Mouse (Mus musculus) midbrain, postnatal 0 days (tissue): ENCODE measurements at regions not wholly inside any gene's neighbourhood (a gene's known extent, or its start where the extent isn't known, plus 50 kb on each side); places are given as distances from the start of the nearest gene placed in this dataset.
A peak's percentile ranks its signal among the peaks of the same experiment; 100 is the strongest.

Experiments
- ATAC-seq: fragments of 200-750 bp; cut with Nextera tagmentation; 2 replicates; pipeline ENCODE4 v1.8.0; 2017; ENCODE audit warnings: moderate number of reproducible peaks, mild to moderate bottlenecking, moderate TSS enrichment, moderate library complexity; ENCODE audit not compliant: low FRiP score
- DNase-seq: peaks from one replicate; pipeline ENCODE4 v3.0.0-alpha.2; 2015; ENCODE audit warnings: low spot score
- H3K27ac ChIP-seq: fragments of 300-500 bp; sonication (generic); 2 replicates; pipeline ENCODE4 v1.5.1; 2014; ENCODE audit warnings: low read depth, mild to moderate bottlenecking, low read length, mixed read lengths
- H3K27me3 ChIP-seq: fragments of 300-500 bp; sonication (generic); 2 replicates; pipeline ENCODE4 v1.6.1; 2014; ENCODE audit warnings: low read length, control low read depth, mixed read lengths; ENCODE audit not compliant: insufficient read depth
- H3K36me3 ChIP-seq: fragments of 300-500 bp; sonication (generic); 2 replicates; pipeline ENCODE4 v1.6.1; 2014; ENCODE audit warnings: low read length, control low read depth, mixed read lengths; ENCODE audit not compliant: insufficient read depth
- H3K4me1 ChIP-seq: fragments of 300-500 bp; sonication (generic); 2 replicates; pipeline ENCODE4 v1.6.1; 2014; ENCODE audit warnings: mild to moderate bottlenecking, control low read depth, antibody characterized with exemption, low read length, mixed read lengths; ENCODE audit not compliant: insufficient read depth
- H3K4me2 ChIP-seq: fragments of 300-500 bp; sonication (generic); 2 replicates; pipeline ENCODE4 v1.6.1; 2014; ENCODE audit warnings: low read depth, mild to moderate bottlenecking, low read length, mixed read lengths; ENCODE audit not compliant: poor library complexity, severe bottlenecking
- H3K4me3 ChIP-seq: fragments of 300-500 bp; sonication (generic); 2 replicates; pipeline ENCODE4 v1.5.1; 2014; ENCODE audit warnings: low read depth, mild to moderate bottlenecking, low read length, moderate library complexity
- H3K9ac ChIP-seq: fragments of 300-500 bp; sonication (generic); replicated peaks from 2 replicates; pipeline ENCODE4 v1.6.1; 2014; ENCODE audit warnings: mild to moderate bottlenecking, low read length, moderate library complexity, mixed read lengths; ENCODE audit not compliant: poor library complexity, severe bottlenecking
- H3K9me3 ChIP-seq: fragments of 300-500 bp; sonication (generic); 2 replicates; pipeline ENCODE4 v1.6.1; 2016; ENCODE audit warnings: low read length, control low read depth
- CTCF ChIP-seq: IDR thresholded peaks from 2 replicates; pipeline ENCODE4 v1.5.1; 2016; ENCODE audit warnings: antibody characterized with exemption, mild to moderate bottlenecking
- WGBS: fragments of 180-500 bp; shearing (Covaris S2); extraction: QIAGEN DNeasy Blood & Tissue Kit; methylation state at CpG from one replicate; pipeline ENCODE4 v1.1.7; 2014; 5-methylcytosine and 5-hydroxymethylcytosine counted together

DNA sequence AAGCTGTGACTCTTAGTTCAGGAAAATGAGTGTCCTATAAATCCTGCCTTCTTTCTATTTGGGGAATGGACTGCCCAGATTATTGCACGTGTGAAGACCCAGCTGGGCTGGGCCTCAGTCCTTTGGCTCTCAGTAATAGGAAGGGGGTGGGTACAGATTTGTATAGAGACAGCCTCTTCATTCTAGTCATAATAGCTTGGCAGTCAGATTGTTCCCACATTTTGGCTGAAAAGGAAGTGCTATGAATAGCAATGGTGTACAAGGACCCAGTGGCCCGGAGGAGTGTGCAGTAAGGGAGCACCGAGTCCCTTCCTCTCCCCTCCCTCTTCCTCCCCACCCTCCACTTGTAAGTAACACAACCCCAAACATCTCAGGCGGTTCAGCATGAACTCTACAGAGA, 113.5 kb upstream of the Arhgap5 start:
- TF ChIP-seq CTCF, result no peak
- 53% methylated on average over 4 of the region's 4 CpGs for WGBS
- DNase-seq, result no peak

DNA sequence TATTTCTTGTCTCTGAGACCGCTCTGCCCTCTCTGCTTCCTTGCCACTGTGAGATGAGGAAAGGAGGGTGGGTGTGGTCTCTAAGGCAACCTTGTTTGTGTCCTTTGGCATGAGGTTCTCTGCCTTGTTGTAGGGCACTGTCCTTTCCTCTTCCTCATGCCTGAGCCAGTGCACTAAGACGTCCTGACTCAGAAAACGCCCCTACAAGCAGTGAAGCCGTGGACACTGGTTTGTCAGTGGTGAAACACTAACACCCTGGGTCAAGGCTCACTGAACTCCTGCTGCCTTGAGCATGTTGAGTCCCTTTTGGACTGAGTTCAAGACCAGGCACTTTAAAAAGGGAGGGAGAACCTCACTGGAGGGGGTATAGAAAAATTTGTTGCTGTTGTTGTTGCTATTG, 111.1 kb upstream of the Arhgap5 start:
- 59% methylated on average over 4 of the region's 4 CpGs for WGBS

More for the DNA sequence above, 113.5 kb upstream of the Arhgap5 start:
- H3K4me2 ChIP-seq, result no peak overlapping the region
- no peak for ATAC-seq
- no peak overlapping the region for H3K9ac ChIP-seq
- H3K27me3 ChIP-seq, result no peaks in the 10 kb centered on the region
- no peak overlapping the region for H3K4me3 ChIP-seq
- no peak overlapping the region for H3K27ac ChIP-seq
- no peaks in the 10 kb centered on the region for H3K36me3 ChIP-seq
- no peaks in the 10 kb centered on the region for H3K9me3 ChIP-seq
- no peaks in the 10 kb centered on the region for H3K4me1 ChIP-seq

DNA sequence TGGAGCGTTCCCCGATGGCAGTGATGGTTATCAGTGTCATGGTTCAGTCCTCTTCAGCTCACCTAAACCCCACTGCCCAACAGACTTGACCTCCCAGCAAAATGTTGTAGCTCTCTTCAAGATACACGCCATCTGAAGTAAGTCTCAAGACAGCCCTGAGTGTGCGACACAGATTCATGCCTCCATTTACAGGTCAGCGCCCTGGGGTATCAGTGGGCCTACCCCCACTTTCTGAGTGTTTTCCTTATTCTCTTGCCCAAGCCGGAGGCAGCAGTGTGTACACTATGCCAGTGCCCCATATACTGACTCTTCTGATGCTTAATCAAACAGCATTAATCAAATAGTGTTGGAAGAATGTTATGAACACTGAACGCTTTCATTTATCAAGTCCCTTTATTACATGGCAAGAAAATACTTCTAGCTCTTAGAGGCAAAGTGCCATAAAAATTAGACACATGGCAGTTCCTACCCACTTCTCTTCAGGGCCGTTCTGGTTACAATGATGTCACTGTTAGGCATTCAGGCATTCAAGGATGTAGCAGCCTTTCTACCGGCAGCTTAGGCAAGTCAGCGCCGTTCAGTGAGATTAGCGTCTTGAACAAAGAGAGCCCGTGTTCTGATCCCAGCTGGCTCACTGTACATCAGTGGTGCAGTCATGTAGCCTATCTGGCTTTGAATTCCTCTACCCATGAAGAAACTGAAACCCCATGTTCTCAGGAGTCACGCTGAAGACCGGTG, 109.6 kb upstream of the Arhgap5 start:
- H3K4me2 ChIP-seq, result no peak overlapping the region

More for the DNA sequence above, 111.1 kb upstream of the Arhgap5 start:
- Histone ChIP-seq H3K9me3 (no peaks in the 10 kb centered on the region), H3K27ac (no peak overlapping the region), H3K4me2 (no peak overlapping the region), H3K4me1 (peaks cover 10% of the 10 kb centered on the region), H3K36me3 (no peaks in the 10 kb centered on the region), H3K9ac (no peak overlapping the region), H3K27me3 (no peaks in the 10 kb centered on the region), H3K4me3 (no peak overlapping the region)
- DNase-seq (no peak), ATAC-seq (no peak)
- TF ChIP-seq CTCF, result no peak

DNA sequence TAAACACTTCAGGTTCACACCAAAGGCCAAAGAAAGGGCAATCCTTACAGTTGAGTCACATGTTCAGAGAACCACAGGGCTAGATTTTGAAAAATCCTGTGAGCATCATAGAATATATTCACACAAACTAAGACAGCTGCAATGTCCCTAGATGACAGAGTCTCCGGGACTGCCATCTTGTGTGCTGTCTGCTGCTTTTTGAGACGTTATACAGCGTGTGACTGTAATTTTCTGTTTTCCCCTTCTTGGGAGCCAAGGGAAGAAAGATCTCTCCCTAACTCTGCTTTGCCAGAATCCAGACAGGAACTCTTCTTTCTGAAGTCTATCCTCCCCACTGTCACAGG, 109.1 kb upstream of the Arhgap5 start:
- ATAC-seq, result no peak

More for the DNA sequence above, 109.6 kb upstream of the Arhgap5 start:
- Histone ChIP-seq H3K4me3 (no peak overlapping the region), H3K27ac (no peak overlapping the region), H3K9me3 (no peaks in the 10 kb centered on the region), H3K4me1 (peaks cover 10% of the 10 kb centered on the region), H3K9ac (no peak overlapping the region), H3K27me3 (no peaks in the 10 kb centered on the region), H3K36me3 (no peaks in the 10 kb centered on the region)
- DNase-seq (peak; percentile 50), ATAC-seq (peak; percentile 29; the same call in 1 of the 2 replicates)
- no peak for TF ChIP-seq CTCF
- WGBS, result 53% methylated on average over 15 of the region's 15 CpGs

DNA sequence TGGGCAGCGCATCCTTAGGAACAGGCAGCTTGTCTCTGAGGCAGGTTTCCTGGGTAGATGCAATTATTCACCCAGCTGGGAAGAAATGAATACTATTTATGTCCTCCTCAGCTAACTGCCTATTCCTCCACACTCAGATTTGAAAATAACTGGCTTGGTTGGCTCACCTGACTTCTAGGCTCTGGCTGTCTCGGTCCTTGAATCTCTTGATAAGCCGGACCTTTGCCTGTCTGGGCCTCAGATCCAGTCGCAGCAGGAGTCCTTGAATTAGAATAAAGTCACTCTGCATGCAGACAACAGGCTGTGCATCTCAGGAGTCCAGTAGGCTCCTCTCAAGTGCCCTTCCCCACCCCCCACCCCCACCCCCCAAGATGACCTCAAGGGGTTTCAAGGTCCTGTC, 108.7 kb upstream of the Arhgap5 start:
- no peak overlapping the region for H3K27ac ChIP-seq
- DNase-seq, result no peak
- H3K36me3 ChIP-seq, result no peaks in the 10 kb centered on the region
- no peaks in the 10 kb centered on the region for H3K9me3 ChIP-seq
- no peaks in the 10 kb centered on the region for H3K27me3 ChIP-seq
- H3K4me3 ChIP-seq, result no peak overlapping the region
- no peak overlapping the region for H3K9ac ChIP-seq
- WGBS, result 40% methylated on average over 4 of the region's 4 CpGs
- no peak overlapping the region for H3K4me2 ChIP-seq
- ATAC-seq, result no peak
- no peak for TF ChIP-seq CTCF
- H3K4me1 ChIP-seq, result peaks cover 10% of the 10 kb centered on the region

More for the DNA sequence above, 109.1 kb upstream of the Arhgap5 start:
- H3K27ac ChIP-seq, result no peak overlapping the region
- H3K4me2 ChIP-seq, result no peak overlapping the region
- H3K27me3 ChIP-seq, result no peaks in the 10 kb centered on the region
- no peak overlapping the region for H3K9ac ChIP-seq
- WGBS, result 67% methylated on average over 3 of the region's 3 CpGs
- peaks cover 10% of the 10 kb centered on the region for H3K4me1 ChIP-seq
- DNase-seq, result no peak
- H3K36me3 ChIP-seq, result no peaks in the 10 kb centered on the region
- no peaks in the 10 kb centered on the region for H3K9me3 ChIP-seq
- TF ChIP-seq CTCF, result no peak
- H3K4me3 ChIP-seq, result no peak overlapping the region

DNA sequence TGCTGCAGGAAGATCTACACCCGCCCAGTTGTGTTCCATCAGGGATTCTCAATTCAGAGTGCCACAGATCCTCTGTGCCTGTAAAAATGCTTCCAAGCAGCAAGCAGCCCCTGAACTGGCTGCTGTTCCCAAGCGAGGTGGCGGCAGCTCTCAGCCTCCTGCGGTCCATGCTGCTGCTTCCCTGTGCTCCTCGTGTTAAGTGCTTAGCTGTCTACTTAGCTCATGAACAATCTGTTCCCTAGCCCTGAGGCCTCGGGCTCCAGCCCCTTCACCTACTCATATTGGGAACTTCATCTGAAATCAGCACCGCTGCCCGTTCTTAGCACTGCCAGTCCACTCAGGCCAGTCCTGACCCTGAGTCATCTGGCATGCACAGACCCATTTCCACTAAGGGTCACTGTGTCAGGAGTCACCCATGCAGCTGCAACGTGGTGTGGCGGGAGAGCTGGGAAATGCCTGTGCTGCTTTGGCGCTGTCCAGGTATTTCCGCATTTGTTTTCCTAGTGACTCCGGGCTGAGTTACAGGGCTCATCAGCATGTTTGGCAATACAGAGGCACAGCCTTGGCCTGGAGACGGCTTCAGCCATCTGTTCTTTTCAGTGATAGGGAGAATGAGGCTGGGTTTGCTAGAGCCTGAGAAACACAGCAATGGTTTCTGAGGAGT, 107.5 kb upstream of the Arhgap5 start:
- DNase-seq, result peak; percentile 68
- no peak overlapping the region for H3K4me2 ChIP-seq

More for the DNA sequence above, 107.5 kb upstream of the Arhgap5 start:
- H3K4me3 ChIP-seq, result no peak overlapping the region
- peak; percentile 45 for ATAC-seq
- no peak for TF ChIP-seq CTCF
- no peaks in the 10 kb centered on the region for H3K36me3 ChIP-seq
- peak overlapping the region; percentile 43; the same call in 1 of the 2 replicates for H3K27ac ChIP-seq
- H3K4me1 ChIP-seq, result peaks cover 10% of the 10 kb centered on the region
- no peak overlapping the region for H3K9ac ChIP-seq
- 46% methylated on average over 14 of the region's 14 CpGs for WGBS
- H3K27me3 ChIP-seq, result no peaks in the 10 kb centered on the region
- H3K9me3 ChIP-seq, result no peaks in the 10 kb centered on the region
